Mouse (Mus musculus): ENCODE results near the gene Polr1d.

GRCm38 (mm10) chr5:147057626-147058414 is 19.0 kb upstream of the Polr1d start:
- TF ChIP-seq CTCF (IDR thresholded peaks at IDR 0.05) (no peak), POLR2A (IDR thresholded peaks at IDR 0.05; ENCODE audit: insufficient read depth, low read depth, low read length) (no peak)
